ENCODE assay signal across 8 mouse cellular contexts in genomic region chr17:87105941-87106340, GRCm38 (mm10). TPM values are rescaled to one million over a fixed set of nuclear protein-coding genes. Genes with fewer than 3 reads are reported as not detected.
DNase-seq lines count a peak whose midpoint lies in the region; ATAC-seq lines count a peak whose summit lies in the region.

No protein-coding gene starts in this region.

- no peaks in the 10 kb centered on the region for H3K9me3 ChIP-seq in kidney, embryonic 16.5 days (ENCODE audit: low read length)
- no peaks in the 10 kb centered on the region for H3K9me3 ChIP-seq in stomach, embryonic 16.5 days (replicated peaks; ENCODE audit: control insufficient read depth, low read length)

- DNase-seq in adrenal gland, adult (ENCODE audit: inconsistent age in 2 of 2, low spot score in 1 of 2): peak; percentile 41 to 78
- DNase-seq in adrenal gland, adult 18-20 months (ENCODE audit: low spot score in 2 of 2): no peak
- DNase-seq in MN1 (ENCODE audit: low spot score): peak; percentile 12
- DNase-seq in heart, adult 18-20 months: peak; percentile 54
- DNase-seq in ovary, postnatal 10 days (ENCODE audit: low spot score): no peak
- no peak for DNase-seq in layer of hippocampus, adult 9-11 months

- ATAC-seq in kidney, embryonic 16.5 days (ENCODE audit: low FRiP score, low TSS enrichment): no peak
- no peak for ATAC-seq in stomach, embryonic 16.5 days (ENCODE audit: insufficient read depth, low FRiP score)

- no peaks in the 10 kb centered on the region for H3K27me3 ChIP-seq in kidney, embryonic 16.5 days (ENCODE audit: insufficient read depth, low read length)
- H3K27me3 ChIP-seq in stomach, embryonic 16.5 days (ENCODE audit: control insufficient read depth, insufficient read depth, low read length): no peaks in the 10 kb centered on the region

- H3K27ac ChIP-seq in kidney, embryonic 16.5 days (ENCODE audit: low read length): no peak overlapping the region
- H3K27ac ChIP-seq in stomach, embryonic 16.5 days (ENCODE audit: low read length): no peak overlapping the region

- no peaks in the 10 kb centered on the region for H3K36me3 ChIP-seq in kidney, embryonic 16.5 days (ENCODE audit: insufficient read depth, low read length)
- no peaks in the 10 kb centered on the region for H3K36me3 ChIP-seq in stomach, embryonic 16.5 days (ENCODE audit: control insufficient read depth, insufficient read depth, low read length)

- WGBS in kidney, embryonic 16.5 days: 87% methylated on average over 7 of the region's 7 CpGs
- 83% methylated on average over 7 of the region's 7 CpGs for WGBS in stomach, embryonic 16.5 days

- H3K9ac ChIP-seq in kidney, embryonic 16.5 days (replicated peaks; ENCODE audit: low read length): no peak overlapping the region
- no peak overlapping the region for H3K9ac ChIP-seq in stomach, embryonic 16.5 days (ENCODE audit: low read length)

- peaks cover 16% of the 10 kb centered on the region for H3K4me1 ChIP-seq in kidney, embryonic 16.5 days (ENCODE audit: insufficient read depth, low read length)
- peaks cover 8% of the 10 kb centered on the region for H3K4me1 ChIP-seq in stomach, embryonic 16.5 days (ENCODE audit: control insufficient read depth, insufficient read depth, low read length)

- H3K4me2 ChIP-seq in kidney, embryonic 16.5 days (replicated peaks; ENCODE audit: low read depth, low read length): peak overlapping the region; percentile 84
- H3K4me2 ChIP-seq in stomach, embryonic 16.5 days (ENCODE audit: low read depth, low read length): peak overlapping the region; percentile 83

- no peak overlapping the region for H3K4me3 ChIP-seq in kidney, embryonic 16.5 days (ENCODE audit: low read length)
- peak overlapping the region; percentile 75; the same call in 1 of the 2 replicates for H3K4me3 ChIP-seq in stomach, embryonic 16.5 days (replicated peaks; ENCODE audit: low read length)

RNA-seq across cellular contexts. Expression of gene Socs5, which starts 1.5 kb away (rescaled TPM):
- total RNA-seq in adrenal gland, adult 18-20 months (2021): 10 to 100 TPM; 71.3 to 76.9 TPM
- 10 to 100 TPM; 27.6 to 30.0 TPM for total RNA-seq in heart, adult 18-20 months (2021)
- polyA plus RNA-seq in kidney, embryonic 16.5 days (2015; fragmentation: Nextera tagmentation; extraction: Ambion mirVana): 14.7 and 15.6 TPM in 2 replicates
- 7.9 and 8.7 TPM in 2 replicates for polyA plus RNA-seq in stomach, embryonic 16.5 days (2015; fragmentation: Nextera tagmentation; extraction: Ambion mirVana)

Comparison
In these comparisons a context has a peak if more than half of its experiments do, and no peak if none do; other contexts are left out.
1. DNase-seq: peak in adrenal gland, adult (2 of 2), MN1 (single experiment) and heart, adult 18-20 months (2 of 2); none in adrenal gland, adult 18-20 months (0 of 2), ovary, postnatal 10 days (single experiment) and layer of hippocampus, adult 9-11 months (single experiment).